Mouse (Mus musculus) erythroblast, embryonic 14.5 days (primary cell): ENCODE measurements at regions not wholly inside any gene's neighbourhood (a gene's known extent, or its start where the extent isn't known, plus 50 kb on each side); places are given as distances from the start of the nearest gene placed in this dataset.

Experiments
- GATA1 ChIP-seq: IDR thresholded peaks from 2 replicates; pipeline ENCODE4 v1.6.1; 2012; ENCODE audit warnings: low read length, inconsistent platforms, mixed read lengths
- TAL1 ChIP-seq: IDR thresholded peaks from 3 replicates; pipeline ENCODE4 v1.6.1; 2012; ENCODE audit warnings: low read length, inconsistent platforms, mixed read lengths

- no peak for TF ChIP-seq TAL1
- TF ChIP-seq GATA1: no peak
Observed at GRCm38 (mm10) chr5:133341973-133342372, 757.5 kb upstream of the Castor2 start.
